Mouse (Mus musculus) T-helper 2 cell (primary cell): ENCODE data around the gene Pglyrp2.

Source experiments
- in situ Hi-C: fragments of 300-600 bp; cut with MboI, MseI; formaldehyde crosslinking; loops from one replicate; pipeline ENCODE4 v1.15.1; 2025; ENCODE audit warnings: high pct_unique_total_duplicates

The Pglyrp2 gene

DNA sequence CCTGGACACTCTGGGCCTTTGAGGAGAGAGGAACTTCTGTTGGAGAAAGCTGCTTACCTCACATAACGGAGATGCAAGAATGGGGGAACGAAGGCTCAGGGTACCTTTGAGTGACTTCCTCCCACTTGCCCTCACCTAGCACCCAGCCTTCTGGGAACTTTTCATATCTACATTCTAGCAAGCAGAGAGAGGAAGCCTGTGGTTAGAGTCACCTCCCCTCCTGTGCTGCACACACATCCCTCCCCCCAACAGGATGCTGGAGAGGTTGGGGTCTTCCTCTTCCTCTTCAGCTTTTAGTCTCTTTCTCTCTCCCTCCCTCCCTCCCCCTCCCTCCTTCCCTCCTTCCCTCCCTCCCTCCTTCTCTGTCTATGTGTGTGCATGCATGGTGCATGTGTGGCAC, at the start of gene Pglyrp2:
Pglyrp2 (minus strand) TSS at position 134 of the 400 bp plus-strand sequence.
- in situ Hi-C loops, result no loop called here

DNA sequence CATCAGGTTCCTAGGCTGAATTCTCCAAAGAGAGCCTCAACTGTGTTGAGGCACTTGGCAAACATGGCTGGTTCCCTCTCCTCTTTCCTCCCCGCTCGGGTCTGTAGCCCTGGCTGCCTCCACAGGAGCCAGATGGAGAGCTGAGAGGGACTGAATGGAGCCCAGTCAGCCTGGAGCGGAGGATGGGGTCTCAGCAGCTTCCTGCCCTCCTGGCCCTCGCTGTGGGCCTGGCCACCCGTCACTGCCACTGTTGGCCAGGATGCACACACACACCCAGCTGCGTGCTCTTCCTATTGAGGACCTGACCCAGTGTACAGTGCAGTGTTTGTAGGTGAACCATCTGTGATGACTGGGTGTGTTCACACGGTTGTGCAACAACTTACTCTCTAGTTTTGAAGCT, 48.2 kb upstream of the Pglyrp2 start:
- in situ Hi-C loops, result no loop called here

DNA sequence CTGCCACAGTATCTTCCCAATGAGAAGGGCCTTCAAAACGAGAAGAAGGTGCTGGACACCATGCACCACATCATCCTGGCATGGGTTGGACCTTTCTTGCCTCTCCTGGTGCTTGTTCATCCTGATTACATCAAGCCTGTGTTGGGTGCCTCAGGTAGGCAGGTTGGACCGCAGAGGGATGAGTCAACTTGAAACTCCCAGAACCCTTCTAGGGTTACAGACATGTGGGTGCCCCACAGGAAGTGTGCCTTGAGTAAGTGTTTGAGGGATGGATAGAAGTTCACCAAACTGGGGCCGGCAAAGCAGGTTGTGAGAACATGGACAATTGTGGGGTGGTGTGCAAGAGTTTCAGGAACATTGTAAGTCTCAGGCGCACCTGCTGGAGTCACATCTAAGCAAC, 46.8 kb upstream of the Pglyrp2 start:
- in situ Hi-C loops, result no loop called here

DNA sequence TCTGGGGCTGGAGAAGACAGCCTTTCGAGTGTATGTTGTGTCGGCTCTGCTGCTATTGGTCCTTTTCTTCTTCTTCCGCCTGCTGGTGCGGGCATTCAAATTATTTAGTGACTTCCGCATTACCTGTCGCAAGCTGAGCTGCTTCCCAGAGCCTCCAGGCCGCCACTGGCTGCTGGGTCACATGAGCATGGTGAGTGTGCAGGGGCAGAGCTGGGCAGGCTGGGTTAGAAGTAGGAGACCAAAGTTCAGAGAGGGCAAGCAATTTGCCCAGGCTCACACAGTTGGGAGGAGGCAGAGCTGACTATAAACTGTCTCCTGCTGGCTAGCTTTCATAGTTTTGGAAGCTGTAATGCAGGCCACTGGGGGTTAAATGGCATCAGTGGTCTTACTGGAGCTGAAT, 44.5 kb upstream of the Pglyrp2 start:
- in situ Hi-C loops, result no loop called here

DNA sequence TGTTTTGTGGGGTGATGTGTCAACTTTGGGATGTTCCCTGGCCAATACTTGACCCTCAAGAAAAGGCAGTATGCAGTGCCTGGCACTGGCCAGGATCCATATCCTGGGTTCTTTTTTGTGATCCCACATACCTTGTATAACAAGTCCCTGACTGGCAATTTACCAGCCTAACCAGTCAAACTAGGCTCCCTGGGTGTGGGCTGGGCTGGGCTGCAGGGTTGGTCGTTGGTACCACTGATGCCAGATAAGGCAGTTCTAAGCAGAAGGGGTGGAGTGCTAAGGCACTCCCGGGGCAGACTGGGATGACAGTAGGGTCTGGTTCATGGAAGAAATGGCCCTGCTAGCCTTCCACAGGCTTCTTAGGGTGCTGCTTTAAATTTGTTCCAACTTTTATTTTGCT, 31.0 kb upstream of the Pglyrp2 start:
- in situ Hi-C loops, result no loop called here

DNA sequence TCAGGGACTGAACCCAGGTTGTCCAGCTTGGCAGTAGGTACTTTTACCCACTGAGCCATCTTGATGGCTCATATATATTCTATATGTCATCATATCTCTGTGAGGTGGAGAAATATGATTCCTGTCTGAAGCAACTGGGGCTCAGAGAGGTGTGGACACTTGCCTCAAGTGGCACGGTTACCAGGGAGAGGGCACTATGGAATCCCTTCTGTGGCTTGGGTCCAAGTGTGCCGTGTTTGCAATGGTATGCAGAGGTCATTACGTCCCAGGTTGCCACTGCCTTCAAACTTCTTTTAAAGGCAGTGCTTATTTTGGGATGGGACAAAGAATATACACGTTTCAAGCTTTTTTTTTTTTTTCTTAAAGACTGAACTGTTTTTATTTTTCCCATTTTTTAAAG, 30.2 kb upstream of the Pglyrp2 start:
- in situ Hi-C loops, result no loop called here

DNA sequence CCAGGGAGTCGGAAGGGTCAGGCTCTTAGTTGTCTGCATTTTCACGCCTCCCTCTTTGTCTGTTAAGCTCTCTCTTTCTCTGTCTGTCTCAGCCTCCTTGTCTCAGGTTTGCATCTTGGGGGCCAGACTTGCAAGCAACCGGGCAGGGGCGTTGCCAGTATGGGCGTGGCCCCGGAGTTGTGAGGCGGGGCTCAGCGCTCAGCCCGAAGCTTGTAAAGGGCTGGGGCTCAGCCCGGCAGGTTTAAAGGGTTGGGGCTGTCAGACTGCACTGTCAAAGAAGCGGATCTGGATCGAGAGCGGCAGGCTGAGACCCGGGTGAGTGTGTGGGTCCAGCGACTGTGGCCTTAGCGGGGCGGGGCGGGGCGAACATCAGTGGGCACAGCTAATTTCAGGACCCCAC, 28.5 kb upstream of the Pglyrp2 start, which contains the start of gene Cyp4f39:
Cyp4f39 (plus strand) TSS at position 242 of the 400 bp plus-strand sequence.
- in situ Hi-C loops, result no loop called here

DNA sequence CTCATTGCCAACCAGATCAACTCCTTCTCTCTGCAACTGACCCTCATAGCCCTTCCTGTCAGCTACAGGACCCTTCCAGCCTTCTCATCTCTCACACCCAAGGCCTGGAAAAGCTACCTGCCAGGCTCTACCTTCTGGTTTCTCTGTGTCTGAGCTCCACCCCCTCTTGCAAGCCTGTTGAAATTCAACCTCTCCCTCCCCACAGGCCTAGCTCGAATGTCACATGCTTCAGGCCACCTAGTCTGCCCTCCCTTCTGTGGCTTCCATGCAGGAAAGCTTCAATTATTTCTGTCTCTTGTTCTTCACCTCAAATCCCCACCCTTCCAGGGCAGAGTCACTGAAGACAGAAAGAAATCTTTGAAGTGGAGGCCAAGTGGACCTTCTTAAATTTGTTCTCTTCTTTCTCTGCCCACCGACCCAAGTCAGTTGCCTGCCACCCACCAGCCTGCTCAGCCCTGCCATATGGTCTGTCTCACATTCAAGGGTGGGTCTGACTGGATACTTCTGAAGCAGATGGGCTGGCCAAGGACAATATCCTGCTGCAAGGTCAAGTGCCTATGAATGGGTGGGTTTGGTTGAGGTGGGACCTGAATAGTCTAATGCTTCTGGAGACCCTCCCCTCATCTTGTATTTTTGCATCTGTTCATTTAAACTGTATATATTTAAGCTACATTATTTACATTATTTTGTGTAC, 27.0 kb upstream of the Pglyrp2 start:
- in situ Hi-C loops, result no loop called here

DNA sequence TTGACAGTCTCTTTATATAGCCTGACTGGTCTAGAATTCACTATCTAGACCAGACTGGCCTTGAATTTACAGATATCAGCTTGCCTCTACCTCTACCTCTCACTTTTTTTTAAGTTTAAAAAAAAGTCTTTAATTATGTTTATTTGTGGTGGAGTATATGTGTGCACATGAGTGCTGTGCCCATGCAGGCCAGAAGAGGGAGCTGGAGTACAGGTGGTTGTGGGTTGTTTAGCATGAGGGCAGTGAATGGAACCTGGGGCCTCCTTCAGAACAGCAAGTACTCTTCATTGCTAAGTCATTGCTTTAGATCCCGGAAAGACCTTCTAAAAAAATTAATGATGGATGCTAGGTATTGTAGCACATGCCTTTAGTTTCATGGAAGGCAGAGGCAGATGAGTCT, 25.1 kb upstream of the Pglyrp2 start:
- in situ Hi-C loops, result loop anchor here (10.0 kb wide), 1 partner anchor 474 kb away; no protein-coding TSS in a partner anchor

DNA sequence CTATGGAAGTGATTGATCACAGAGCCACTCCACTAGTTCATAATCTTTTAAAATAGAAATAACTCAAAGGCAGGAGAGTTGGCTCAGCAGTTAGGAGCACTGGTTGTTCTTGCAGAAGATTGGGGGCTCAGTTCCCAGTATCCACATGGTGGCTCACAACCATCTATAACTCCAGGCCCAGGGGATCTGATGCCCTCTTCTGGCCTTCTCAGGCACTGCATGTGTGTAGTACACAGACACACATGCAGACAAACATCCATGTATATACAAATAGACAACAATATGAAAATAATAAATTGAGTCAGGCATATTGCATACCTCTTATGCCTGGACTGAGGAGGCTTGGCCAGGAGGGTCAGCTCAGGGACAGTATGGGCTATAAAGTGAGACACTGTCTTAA, 23.2 kb upstream of the Pglyrp2 start:
- in situ Hi-C loops, result loop anchor here (10.0 kb wide), 1 partner anchor 472 kb away; no protein-coding TSS in a partner anchor

DNA sequence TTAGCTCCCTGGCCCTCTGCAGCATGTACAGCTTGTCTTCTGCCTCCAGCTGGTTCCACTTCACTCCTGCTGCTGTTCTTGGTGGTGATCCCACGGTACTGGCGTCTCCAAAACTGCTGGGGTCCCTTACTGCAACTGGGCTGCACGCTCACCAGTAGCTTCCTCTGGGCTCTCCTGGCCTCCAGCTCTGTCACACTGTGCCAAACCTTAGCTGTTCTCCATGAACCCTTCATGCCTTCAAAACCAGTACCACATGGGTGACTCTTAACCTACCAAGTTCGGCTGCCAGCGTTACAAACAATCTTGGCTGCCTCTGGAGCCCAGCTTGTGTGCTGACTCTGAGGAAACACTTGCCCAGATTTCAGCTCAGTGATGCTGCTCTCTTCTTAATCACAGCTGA, 21.0 kb upstream of the Pglyrp2 start:
- in situ Hi-C loops, result loop anchor here (10.0 kb wide), 1 partner anchor 470 kb away; no protein-coding TSS in a partner anchor

DNA sequence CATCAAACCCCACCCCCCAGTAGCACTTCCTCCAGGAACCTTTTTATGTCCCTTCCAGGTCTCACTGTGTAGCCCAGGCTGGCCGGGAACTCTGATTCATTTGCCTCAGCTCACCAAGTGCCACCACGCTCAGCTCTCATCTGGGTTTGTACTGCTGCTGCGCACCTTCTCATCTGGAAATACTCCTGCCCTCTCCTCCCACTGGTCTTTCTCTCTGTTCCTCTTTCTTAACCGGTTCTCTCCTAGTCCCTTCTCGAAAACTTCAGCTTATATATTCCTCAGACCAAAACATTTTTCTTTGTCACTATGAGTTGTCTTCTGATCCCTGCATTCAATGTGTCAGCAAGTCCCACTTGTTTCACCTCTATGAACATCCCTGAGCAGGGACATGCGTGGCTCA, 19.3 kb upstream of the Pglyrp2 start:
- in situ Hi-C loops, result loop anchor here (10.0 kb wide), 1 partner anchor 468 kb away; no protein-coding TSS in a partner anchor

DNA sequence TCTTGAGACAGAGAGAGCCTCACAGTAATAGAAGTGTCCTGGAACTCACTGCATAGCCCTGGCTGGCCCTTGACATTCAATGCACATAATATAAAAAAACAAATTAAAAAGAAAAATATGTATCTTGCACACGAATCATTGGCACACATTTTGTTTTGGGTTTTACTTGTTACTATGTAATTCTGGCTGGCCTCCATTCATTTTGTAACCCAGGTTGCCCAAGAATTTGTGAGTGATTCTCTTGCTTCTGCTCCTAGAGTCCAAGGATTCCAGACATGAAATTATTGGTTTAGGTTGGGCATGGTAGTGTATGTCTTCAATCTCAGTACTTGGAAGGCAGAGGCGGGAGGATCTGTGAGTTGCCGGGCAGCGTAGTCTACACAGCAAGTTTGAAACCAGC, 13.1 kb upstream of the Pglyrp2 start:
- in situ Hi-C loops, result no loop called here

DNA sequence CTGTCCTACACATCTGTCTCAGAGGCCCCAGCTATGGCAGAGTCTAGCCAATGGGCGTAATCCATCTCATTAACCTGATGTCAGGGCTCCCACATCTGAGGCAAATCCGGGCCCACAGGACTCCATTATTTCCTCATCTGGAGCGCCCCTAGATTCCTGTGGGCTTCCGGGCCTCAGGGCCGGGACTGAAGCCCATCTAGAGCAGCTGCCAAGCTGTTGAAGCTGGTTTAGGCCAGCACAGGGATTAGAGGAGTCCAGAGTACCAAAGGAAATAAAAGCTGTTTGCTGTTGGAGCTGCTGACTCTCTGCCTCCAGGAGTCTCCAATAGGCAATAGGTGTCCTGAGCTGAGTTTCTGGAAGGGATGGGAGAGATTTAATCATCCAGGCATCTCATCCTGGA, 11.2 kb upstream of the Pglyrp2 start:
- in situ Hi-C loops, result no loop called here

DNA sequence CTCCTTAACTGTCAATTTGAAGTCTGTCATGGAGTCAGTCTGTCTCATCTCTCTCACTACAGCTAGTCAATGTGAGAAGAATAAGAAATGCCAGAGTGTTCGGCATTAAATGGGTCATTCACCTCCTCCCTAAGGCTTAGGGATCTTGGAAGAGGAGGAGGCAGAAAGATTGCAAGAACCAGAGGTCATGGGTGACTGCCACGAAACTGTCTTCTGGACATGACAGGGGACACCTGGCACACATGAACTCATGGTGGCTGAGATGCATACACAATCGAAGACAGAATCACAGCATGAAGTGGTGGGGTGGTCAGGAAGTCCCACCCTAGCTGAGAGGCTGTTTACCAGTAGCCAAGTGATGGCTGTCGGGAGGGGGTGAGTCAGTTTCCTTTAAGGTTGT, 10.4 kb upstream of the Pglyrp2 start:
- in situ Hi-C loops, result no loop called here

DNA sequence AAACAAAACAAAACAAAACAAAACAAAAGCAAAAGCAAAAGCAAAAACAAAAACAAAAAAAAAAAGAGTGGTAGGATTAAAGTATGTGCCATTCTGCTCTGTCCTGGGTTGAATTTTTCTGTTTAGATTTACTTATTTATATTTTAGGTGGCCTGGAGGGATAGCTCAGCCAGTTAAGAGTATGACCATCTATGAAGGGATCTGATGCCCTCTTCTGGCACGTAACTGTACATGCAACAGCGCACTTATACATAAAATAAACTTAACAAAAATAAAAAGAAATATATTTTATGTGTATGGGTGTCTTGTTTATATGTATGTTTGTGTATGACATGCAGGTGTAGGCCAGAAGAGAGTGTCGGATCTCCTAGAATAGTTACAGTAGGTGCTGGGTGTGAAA, 8.0 kb upstream of the Pglyrp2 start:
- in situ Hi-C loops, result no loop called here

DNA sequence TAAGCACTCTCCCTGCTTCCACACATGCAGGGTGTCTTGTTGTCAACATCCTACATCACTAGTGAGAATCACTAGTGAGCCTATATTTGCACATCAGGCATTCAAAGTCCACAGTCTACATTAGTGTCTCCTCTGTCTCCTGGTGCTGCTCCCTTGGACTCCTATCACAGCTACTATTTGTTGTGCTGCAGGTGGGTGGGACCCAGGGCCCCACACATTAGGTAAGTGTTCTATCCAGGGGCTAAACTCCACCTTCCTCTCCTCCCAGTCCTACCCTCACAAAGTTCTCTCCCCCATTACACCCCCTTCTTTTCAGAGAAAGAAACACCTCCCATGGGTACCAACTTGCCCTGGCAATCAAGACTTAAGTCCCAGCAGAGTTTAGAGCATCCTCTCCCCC, 2.6 kb upstream of the Pglyrp2 start:
- in situ Hi-C loops, result loop anchor here (5.0 kb wide), 2 partner anchors 34 to 94 kb away; no protein-coding TSS in a partner anchor

DNA sequence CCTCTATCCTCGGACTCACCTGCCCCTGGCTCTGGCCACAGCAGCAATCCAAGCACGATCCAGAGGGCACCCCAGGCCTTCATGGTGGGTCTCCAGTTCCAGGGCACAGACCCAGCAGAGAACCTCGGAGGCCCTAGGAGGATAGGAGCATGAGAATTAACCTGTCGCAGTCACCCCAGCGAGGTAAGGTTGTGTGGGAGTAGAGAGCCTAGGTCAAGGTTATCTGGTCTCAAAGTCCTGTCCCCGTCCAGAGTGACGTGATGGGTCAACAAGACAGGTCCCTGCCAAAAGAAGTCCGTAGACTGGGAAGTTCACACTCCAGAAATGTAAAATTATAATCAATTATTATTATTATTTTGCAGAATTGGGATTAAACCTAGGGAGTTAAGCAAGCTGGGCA, 3.2 kb downstream of the Pglyrp2 start:
- in situ Hi-C loops, result no loop called here

DNA sequence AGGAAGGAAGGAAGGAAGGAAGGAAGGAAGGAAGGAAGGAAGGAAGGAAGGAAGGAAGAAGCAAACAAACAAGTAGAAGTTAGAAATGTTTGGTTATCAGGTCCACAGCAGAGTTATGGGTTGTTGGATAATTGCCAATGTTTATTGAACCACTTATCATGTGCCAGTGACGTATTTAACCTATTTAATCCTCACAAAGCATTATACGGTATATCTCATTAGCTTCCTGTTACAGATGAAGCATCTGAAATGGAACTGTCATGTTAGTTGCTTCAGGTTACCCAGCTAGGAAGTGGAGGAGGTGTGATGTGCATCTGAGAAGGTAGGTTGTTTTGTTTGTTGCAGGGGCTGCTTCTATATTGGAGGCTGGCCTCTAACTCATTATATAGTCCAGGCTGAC, 4.0 kb downstream of the Pglyrp2 start:
- in situ Hi-C loops, result no loop called here

DNA sequence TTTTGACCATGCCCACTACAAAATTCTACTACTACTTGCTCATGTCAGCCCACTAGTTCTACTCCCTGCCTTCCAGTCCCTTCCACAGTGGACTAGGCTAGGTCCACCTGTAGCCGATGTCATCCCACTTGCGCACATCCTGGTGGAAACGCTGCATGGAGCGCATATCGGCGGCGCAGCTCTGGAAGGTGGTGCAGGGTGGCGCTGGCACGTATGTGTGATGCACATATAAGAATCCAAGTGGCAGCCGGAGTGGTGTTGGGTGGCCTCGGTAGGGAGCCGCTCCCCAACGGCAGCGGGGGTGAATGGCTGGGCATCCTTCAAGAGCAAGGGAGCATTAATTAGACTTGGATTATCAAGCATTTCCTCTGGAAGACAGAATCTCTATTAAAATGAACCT, 7.2 kb downstream of the Pglyrp2 start:
- in situ Hi-C loops, result no loop called here

DNA sequence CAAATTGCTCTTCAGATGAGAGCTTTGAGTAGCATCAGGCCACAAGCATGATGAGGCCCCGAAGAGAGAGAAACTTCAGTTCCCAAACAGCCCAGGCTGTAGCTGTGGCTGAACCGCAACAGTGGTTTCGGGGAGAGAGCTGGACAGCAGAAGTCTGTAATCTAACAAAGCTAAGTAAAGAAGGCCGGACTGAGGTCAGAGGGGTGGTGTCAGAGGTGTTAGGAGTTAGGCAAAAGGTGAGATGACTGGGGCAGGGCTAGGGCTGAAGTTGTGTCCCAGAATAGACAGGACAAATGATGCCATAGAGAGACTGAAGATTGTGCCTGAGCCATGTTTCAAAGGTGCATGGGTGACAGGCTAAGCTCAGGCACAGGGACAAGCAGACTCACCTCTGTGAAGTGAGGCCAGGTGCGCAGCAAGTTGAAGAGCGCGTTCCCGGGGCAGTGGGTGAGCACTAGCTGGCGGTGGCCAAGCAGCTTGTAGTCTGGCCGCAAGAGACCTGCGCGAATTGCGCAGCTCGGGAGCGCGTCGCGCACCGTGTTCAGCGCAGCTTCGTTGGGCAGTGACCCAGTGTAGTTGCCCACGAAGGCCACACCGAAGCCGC, 8.4 kb downstream of the Pglyrp2 start:
- in situ Hi-C loops, result no loop called here

DNA sequence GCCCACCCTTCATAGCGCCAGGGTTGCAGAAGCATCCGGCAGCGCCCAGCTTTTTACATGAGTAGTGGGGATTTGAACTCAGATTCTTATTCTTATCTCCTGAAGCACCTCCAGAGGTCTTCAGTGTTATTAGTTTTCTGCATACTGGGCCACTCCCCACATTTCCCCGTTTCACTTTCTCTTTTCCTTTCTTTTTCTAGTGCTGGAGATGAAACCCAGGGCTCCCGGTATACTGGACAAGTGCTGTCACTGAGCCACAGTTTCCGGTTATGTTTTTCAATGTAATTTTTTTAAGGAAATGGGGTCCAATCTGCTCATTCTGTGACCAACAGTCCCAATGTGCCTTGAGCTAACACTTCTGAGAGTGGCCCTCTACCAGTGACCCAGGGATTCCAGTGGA, 12.1 kb downstream of the Pglyrp2 start:
- in situ Hi-C loops, result no loop called here

DNA sequence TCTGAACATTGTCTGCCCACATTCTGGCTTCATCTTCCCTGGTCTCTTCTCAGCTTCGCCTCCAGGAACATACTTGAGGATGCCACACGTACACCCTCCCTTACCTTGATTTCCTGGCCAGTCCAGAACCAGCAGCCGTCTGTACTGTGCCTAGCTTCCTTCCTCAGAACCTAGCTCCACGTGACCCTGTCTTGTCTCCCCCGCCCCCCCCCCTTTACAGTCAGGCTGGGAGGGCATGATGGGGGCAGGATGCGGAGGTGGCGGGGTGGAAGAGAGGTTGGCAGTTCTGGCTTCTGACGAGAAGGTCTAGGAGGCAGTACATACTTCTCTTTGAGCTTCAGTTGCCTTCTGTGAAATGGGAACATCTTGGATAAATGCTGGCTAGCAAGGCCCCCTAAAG, 20.6 kb downstream of the Pglyrp2 start, which contains the start of gene Rasal3:
Rasal3 (minus strand) TSS at position 167 of the 400 bp plus-strand sequence.
- in situ Hi-C loops, result no loop called here
